Mouse (Mus musculus): ENCODE data around the gene Klk1.
"Not testable (repeated sequence)": the region's sequence is repeated elsewhere in the genome, so short reads cannot be mapped to it uniquely, and the experiment has no call there.

Gene Klk1

DNA sequence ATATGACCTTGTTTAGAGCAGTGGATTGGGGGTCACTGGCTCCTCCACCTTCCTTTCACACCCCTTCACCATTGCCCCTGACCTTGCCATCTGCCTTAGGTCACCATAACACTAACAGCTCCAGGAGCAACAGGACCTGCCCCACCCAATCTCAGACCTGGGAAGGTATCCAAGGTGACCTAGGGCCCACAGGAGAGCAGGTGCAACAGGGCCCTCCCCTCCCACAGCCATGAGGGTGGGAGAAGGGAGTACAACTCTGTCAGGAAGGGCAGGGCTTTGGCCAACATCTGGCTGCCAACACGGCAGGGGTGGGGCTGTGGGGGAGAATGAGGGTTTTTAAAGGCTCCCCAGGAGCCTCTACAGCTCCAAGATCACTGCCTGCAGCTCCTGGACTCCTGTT is at the start of gene Klk1:
Klk1 (plus strand) TSS at position 285 of the 400 bp plus-strand sequence.
- CTCF ChIA-PET = no interaction called here

DNA sequence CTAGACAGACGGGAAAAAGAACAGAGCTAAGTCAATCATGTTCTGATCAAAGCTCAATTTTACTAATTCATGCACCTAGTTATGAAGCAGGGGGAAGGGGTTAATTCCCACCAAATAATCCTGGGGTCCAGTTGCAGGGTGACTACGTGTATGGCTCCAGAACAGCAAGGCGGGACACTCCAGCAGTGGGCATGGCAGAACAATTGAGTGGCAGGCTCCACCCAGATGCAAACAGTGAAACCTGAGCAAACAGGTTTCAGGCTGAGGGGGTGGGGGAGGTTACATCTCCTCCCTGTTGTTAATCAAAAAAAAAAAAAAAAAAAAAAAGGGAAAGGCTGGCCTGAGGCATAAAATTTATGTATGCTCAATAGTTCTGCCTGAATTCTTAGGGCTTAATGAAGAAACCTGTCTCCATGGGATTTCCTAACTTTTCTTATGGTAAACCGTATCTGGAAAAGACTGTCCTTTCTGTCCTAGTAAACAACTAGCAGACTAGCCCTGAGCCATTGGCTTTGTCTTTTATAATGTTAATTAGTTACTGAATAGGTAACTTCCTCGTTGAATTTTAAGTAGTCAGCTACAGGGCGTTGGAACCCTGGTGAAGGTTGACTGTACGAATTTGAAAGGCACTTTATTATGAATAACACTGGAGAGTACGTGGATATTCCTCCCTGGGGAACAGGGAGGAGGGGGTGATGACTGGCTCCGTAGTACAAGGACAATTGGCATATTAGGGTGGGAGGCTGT is 45.7 kb upstream of the Klk1 start:
- CTCF ChIA-PET = no interaction called here

- CTCF ChIA-PET = not testable (repeated sequence)
Observed at GRCm38 (mm10) chr7:44186516-44186915, 38.6 kb upstream of the Klk1 start.

- CTCF ChIA-PET = not testable (repeated sequence)
Observed at GRCm38 (mm10) chr7:44187936-44188335, 37.2 kb upstream of the Klk1 start, which contains the start of gene Klk1b24. Klk1b24 (plus strand) TSS chr7:44188236.

- CTCF ChIA-PET = not testable (repeated sequence)
Observed at GRCm38 (mm10) chr7:44193466-44193865, 31.7 kb upstream of the Klk1 start.

DNA sequence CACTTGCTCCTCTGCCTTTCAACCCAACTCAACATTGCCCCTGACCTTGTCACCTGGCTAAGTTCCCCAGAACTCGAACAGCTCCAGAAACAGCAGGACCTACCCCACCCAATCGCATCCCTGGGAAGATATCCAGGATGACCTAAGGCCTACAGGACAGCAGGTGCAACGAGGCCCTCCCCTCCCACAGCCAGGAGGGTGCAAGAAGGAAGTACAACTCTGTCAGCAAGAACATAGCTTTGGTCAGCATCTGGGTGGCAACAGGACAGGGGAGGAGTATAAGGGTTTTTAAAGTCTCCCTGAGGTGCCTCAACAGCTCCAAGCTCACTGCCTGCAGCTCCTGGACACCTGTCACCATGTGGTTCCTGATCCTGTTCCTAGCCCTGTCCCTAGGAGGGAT is 27.3 kb upstream of the Klk1 start, which contains the start of gene Klk1b3:
Klk1b3 (plus strand) TSS at position 301 of the 400 bp plus-strand sequence.
- CTCF ChIA-PET = no interaction called here

GRCm38 (mm10) chr7:44207135-44207534 is 18.0 kb upstream of the Klk1 start, which contains the start of gene Klk1b4:
Klk1b4 (plus strand) TSS chr7:44207435.
- CTCF ChIA-PET = not testable (repeated sequence)

GRCm38 (mm10) chr7:44208307-44208706 is 16.9 kb upstream of the Klk1 start:
- CTCF ChIA-PET = no interaction called here

GRCm38 (mm10) chr7:44215645-44216044 is 9.5 kb upstream of the Klk1 start, which contains the start of gene Klk1b5:
Klk1b5 (plus strand) TSS chr7:44215945.
- CTCF ChIA-PET = no interaction called here

DNA sequence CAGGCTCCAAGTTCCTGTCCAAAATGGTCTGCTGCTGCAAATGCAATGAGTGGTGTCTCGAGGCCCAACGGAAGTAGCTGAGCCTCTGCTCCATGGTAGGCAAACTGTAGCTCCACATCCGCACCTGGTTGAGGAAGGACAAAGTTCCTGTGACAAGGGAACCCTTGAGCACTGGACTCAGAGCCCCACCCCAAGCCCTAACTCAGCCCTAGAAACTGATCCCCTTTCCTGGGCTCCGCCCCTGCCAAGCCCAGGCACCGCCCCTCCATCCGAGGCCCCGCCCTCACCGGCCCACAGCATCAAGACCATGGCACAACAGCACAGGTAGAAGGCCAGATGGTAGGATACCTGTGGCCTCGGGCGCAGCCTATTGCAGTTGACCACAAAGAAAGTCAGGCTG is 3.6 kb upstream of the Klk1 start:
- CTCF ChIA-PET = interaction anchor here (0.6 kb wide), 1 partner anchor 39 kb away, joined by 3 read pairs; no protein-coding TSS in a partner anchor

GRCm38 (mm10) chr7:44222335-44222734 is 2.8 kb upstream of the Klk1 start:
- CTCF ChIA-PET = not testable (repeated sequence)

DNA sequence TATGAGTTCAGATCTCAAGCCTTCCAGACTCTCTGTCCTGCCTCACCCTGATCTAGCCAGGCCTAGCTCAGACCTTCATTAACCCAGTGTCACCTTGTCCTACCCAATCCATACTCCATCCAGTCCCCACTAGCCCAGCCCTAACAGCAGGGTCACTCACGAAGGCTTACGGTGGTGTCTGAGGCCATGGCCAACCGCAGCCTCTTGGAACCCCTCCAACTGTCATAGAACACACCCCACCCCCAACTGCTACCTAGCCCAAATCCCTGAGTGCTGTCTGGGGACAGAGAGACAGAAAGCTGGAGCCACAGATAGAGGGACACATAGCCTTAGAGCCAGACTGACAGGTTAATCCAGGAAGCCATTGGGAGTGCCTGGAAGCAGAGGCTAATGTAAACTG is 10.7 kb downstream of the Klk1 start, which contains the start of gene Gm36864:
Gm36864 (plus strand) TSS at position 269 of the 400 bp plus-strand sequence.
- CTCF ChIA-PET = no interaction called here

DNA sequence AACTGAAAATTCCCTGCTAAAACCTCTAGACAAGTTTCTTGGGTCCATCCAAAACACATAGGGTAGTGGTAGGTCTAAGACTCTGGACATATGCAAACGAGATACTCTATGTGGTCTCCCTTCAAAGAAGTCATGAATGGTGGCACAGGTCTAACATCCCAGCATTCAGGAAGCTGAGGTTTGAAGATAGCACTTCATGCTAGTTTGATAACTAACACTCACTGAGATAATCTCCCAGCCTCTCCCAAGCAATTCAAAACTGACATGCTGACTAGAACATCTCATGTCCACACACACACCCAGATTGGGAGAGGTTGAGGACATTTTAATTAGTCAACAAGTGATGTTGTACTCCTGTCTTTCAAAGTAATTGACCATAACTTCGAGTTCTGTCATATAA is 14.8 kb downstream of the Klk1 start:
- CTCF ChIA-PET = no interaction called here

GRCm38 (mm10) chr7:44240712-44241111 is 15.6 kb downstream of the Klk1 start:
- CTCF ChIA-PET = no interaction called here

DNA sequence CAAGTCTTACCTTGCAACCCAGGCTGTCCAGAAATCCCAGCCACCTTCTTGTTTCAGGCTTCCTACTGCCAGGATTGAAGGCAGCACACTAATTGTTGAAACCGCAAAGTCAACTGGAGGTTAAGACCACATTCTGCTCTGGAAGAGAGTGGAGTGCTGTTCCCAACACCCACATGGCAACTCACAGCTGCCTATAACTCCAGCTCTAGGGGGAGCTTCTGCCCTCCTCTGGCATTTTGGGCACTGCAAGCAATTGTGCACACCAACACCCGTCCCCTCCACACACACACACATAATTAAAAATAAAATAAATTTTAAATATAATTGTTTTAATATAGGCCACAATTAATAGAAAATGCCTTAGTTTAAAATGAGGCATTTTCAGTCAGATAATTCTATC is 16.0 kb downstream of the Klk1 start:
- CTCF ChIA-PET = no interaction called here

DNA sequence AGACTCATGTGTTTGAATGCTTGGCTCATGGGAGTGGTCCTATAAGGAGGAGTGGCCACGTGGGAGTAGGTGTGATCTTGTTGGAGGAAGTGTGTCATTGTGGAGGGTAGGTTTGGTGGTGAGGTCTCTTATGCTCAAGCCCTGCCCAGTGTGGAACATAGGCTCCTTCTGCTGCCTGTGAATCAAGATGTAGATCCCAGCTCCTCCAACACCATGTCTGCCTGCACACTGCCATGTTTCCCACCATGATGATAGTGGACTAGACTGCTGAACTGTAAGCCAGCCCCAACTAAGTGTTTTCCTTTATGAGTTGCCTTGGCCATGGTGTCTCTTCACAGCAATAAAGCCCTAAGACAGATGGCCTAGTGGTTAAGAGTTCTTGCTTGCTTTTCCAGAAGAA is 18.9 kb downstream of the Klk1 start:
- CTCF ChIA-PET = interaction anchor here (0.6 kb wide), 1 partner anchor 131 kb away, joined by 5 read pairs; no protein-coding TSS in a partner anchor

GRCm38 (mm10) chr7:44246055-44246983 is 21.2 kb downstream of the Klk1 start, which contains the start of the genes 1700028J19Rik and 2410002F23Rik:
1700028J19Rik (minus strand) TSS chr7:44246695.
2410002F23Rik (plus strand) TSS chr7:44246722.
- CTCF ChIA-PET = interaction anchor here (0.7 kb wide), 1 partner anchor 986 kb away, joined by 6 read pairs; no protein-coding TSS in a partner anchor

GRCm38 (mm10) chr7:44246984-44247470 is 21.9 kb downstream of the Klk1 start:
- CTCF ChIA-PET = interaction anchor here (0.7 kb wide), 1 partner anchor 985 kb away, joined by 6 read pairs; no protein-coding TSS in a partner anchor

- CTCF ChIA-PET = no interaction called here
Observed at GRCm38 (mm10) chr7:44247971-44248370, 22.8 kb downstream of the Klk1 start.

- CTCF ChIA-PET = no interaction called here
Observed at GRCm38 (mm10) chr7:44249248-44249647, 24.1 kb downstream of the Klk1 start.

DNA sequence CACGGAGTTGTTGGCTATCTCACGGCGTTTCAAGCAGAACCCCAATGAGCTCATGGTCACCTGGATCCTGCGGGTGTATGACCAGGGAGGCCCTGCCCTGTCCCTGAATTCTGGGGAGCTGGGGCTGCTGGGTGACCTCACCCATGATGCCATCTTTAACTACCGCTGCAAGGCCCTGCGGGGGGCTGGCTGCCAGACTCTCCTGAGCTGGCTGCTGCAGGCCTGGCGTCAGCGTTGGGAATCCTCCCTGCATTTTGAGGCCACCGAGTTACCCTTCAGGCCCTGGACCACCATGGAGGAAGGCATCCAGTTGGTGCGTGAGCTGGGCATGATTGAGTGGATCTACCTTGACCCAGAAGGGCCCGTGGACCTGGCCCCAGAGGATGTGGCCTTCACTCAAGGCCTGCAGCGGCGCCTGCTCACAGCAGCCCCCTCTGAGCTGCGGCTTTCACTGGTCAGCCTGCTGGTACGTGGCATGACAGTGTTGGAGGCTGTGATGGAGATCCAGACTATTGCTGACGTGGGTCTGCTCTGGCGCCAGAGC is 25.6 kb downstream of the Klk1 start:
- CTCF ChIA-PET = not testable (repeated sequence)
